Mouse (Mus musculus) bone marrow, adult 2 months (tissue): Measurements from ENCODE around the gene Anapc5.

Source experiments
- CTCF ChIP-seq: fragments of 200-500 bp; IDR thresholded peaks from 2 replicates; pipeline ENCODE4 v1.5.1; 2011; ENCODE audit warnings: low read length, control low read depth; ENCODE audit not compliant: control insufficient read depth, insufficient read depth
- POLR2A ChIP-seq: fragments of 200-500 bp; IDR thresholded peaks from 2 replicates; pipeline ENCODE4 v1.6.1; 2011; ENCODE audit warnings: low read depth, mild to moderate bottlenecking, control low read depth, low read length, borderline replicate concordance; ENCODE audit not compliant: control insufficient read depth

DNA sequence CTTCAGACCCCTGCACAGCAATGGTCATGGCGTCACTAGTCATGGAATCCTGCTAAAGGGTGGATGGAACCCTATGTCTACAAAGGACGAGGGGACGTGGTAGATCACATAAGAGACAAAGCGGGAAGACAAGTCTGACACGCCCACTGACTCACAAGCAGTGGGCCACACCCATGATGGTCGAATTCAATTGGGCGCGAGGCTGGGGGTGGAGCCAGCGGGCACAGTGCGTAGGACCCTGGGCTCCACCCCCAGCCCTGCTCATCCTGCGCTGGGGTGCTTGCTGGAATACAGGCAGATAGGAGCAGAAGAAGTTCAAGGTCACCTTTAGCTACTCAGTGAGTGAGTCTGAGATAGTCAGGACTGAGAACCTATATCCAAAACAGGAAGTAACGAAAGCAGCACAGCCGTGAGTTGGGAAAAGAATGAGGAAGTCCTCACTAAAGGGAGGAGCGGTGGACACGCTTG lies 52.0 kb downstream of the Anapc5 start:
- no peak for TF ChIP-seq CTCF
- no peak for TF ChIP-seq POLR2A
